Mouse (Mus musculus): ENCODE results near the gene AL732309.1. TPM values are rescaled to one million over a fixed set of nuclear protein-coding genes. Genes with fewer than 3 reads are reported as not detected.

Gene AL732309.1
- total and polyA plus RNA-seq, 3 experiments: 4.8 to 11.5 TPM; not detected in 1

DNA sequence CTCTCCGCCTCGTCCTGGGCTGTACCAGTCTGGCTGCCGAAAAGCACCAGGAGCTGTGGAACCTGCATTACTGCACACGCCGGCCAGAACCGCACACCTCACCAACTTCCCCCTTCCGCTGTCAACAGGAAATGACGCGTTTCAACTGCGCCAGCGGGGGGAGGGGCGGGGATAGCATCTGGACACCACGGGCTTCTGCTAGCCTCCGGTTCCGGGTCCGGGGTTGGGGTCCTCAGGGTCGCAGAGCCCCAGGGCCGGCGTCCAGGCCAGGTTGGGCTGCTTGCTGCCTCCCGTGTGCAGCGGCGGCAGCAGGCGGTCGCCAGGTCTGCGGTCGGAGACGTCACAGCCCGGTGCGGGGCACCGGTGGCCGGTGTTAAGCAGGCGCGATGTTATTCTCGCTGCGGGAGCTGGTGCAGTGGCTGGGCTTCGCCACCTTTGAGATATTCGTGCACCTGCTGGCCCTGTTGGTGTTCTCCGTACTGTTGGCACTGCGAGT lies 8.7 kb upstream of the AL732309.1 start, which contains the start of gene Tmem203 (continued):
- TF ChIP-seq MAX (IDR thresholded peaks at IDR 0.05; ENCODE audit: low read length) (peak; percentile 82), ZKSCAN1 (IDR thresholded peaks at IDR 0.05; ENCODE audit: low read depth, low read length) (no peak), USF1 (IDR thresholded peaks at IDR 0.05; ENCODE audit: low read depth, low read length) (no peak), SMC3 (IDR thresholded peaks at IDR 0.05; ENCODE audit: low read depth, low read length) (no peak), CHD1 (IDR thresholded peaks at IDR 0.05; ENCODE audit: low read depth, low read length) (no peak), SIN3A (IDR thresholded peaks at IDR 0.05; ENCODE audit: low read length) (peak; percentile 100), GATA1 (IDR thresholded peaks at IDR 0.05; ENCODE audit: low read depth, low read length) (no peak), ZNF384 (IDR thresholded peaks at IDR 0.05; ENCODE audit: low read depth, low read length) (no peak), ZMIZ1 (IDR thresholded peaks at IDR 0.05; ENCODE audit: low read depth, low read length) (no peak), HCFC1 (IDR thresholded peaks at IDR 0.05; ENCODE audit: low read depth, low read length) (peak; percentile 96), RAD21 (IDR thresholded peaks at IDR 0.05; ENCODE audit: low read depth, low read length) (no peak), ETS1 (IDR thresholded peaks at IDR 0.05; ENCODE audit: low read depth, low read length) (peak; percentile 64; the same call in 1 of the 2 replicates), TBP (IDR thresholded peaks at IDR 0.05; ENCODE audit: low read depth, low read length) (peak; percentile 70; the same call in 1 of the 2 replicates), UBTF (IDR thresholded peaks at IDR 0.05; ENCODE audit: borderline replicate concordance, insufficient read depth, low read depth, low read length) (no peak), MXI1 (IDR thresholded peaks at IDR 0.05; ENCODE audit: low read depth, low read length) (peak; percentile 100), POLR2A (IDR thresholded peaks at IDR 0.05; ENCODE audit: control insufficient read depth in 1 of 2, insufficient read depth in 1 of 2, low read depth in 1 of 2, low read length in 2 of 2, poor library complexity in 1 of 2) (peak; percentile 64 to 83; a peak in 3 of 4 replicates), MEF2A (IDR thresholded peaks at IDR 0.05; ENCODE audit: extremely low read depth, insufficient replicate concordance, low read depth, low read length, poor library complexity, severe bottlenecking) (no peak), E2F4 (IDR thresholded peaks at IDR 0.05; ENCODE audit: borderline replicate concordance, low read depth, low read length) (no peak), JUND (IDR thresholded peaks at IDR 0.05; ENCODE audit: low read depth, low read length) (no peak), POLR2AphosphoS5 (IDR thresholded peaks at IDR 0.05; ENCODE audit: borderline replicate concordance, low read depth, low read length) (no peak), MAZ (IDR thresholded peaks at IDR 0.05; ENCODE audit: low read depth, low read length) (peak; percentile 93; the same call in 1 of the 2 replicates), POLR2AphosphoS2 (IDR thresholded peaks at IDR 0.05; ENCODE audit: low read length) (peak; percentile 65), ELF1 (IDR thresholded peaks at IDR 0.05; ENCODE audit: low read depth, low read length) (peak; percentile 98), MAFK (IDR thresholded peaks at IDR 0.05; ENCODE audit: borderline replicate concordance, low read depth, low read length) (no peak), KAT2A (conservative IDR thresholded peaks at IDR 0.05; ENCODE audit: low read depth, low read length) (peak; percentile 74; the same call in 1 of the 2 replicates)
